Mouse (Mus musculus) forebrain, postnatal 0 days (tissue): ENCODE data around the gene Akap8l. TPM values are rescaled to one million over a fixed set of nuclear protein-coding genes. Genes with fewer than 3 reads are reported as not detected.

Experiments used
- ATAC-seq: fragments of 200-750 bp; cut with Nextera tagmentation; 2 replicates; pipeline ENCODE4 v1.8.0; 2017; ENCODE audit warnings: mild to moderate bottlenecking, moderate library complexity
- DNase-seq: peaks from one replicate; pipeline ENCODE4 v3.0.0-alpha.2; 2015
- H3K27ac ChIP-seq: fragments of 300-500 bp; sonication (generic); 2 replicates; pipeline ENCODE4 v1.5.1; 2014; ENCODE audit warnings: low read depth, mild to moderate bottlenecking, antibody characterized with exemption, low read length, moderate library complexity, mixed read lengths
- H3K27me3 ChIP-seq: fragments of 300-500 bp; sonication (generic); 2 replicates; pipeline ENCODE4 v1.6.1; 2014; ENCODE audit warnings: mild to moderate bottlenecking, low read length, mixed read lengths; ENCODE audit not compliant: insufficient read depth
- H3K36me3 ChIP-seq: fragments of 300-500 bp; sonication (generic); 2 replicates; pipeline ENCODE4 v1.6.1; 2014; ENCODE audit warnings: mild to moderate bottlenecking, moderate library complexity; ENCODE audit not compliant: insufficient read depth
- H3K4me1 ChIP-seq: fragments of 300-500 bp; sonication (generic); 2 replicates; pipeline ENCODE4 v1.6.1; 2014; ENCODE audit warnings: antibody characterized with exemption; ENCODE audit not compliant: insufficient read depth
- H3K4me2 ChIP-seq: fragments of 300-500 bp; sonication (generic); 2 replicates; pipeline ENCODE4 v1.6.1; 2014; ENCODE audit warnings: low read depth, mild to moderate bottlenecking, moderate library complexity
- H3K4me3 ChIP-seq: fragments of 300-500 bp; sonication (generic); 2 replicates; pipeline ENCODE4 v1.5.1; 2014; ENCODE audit warnings: low read depth, low read length, mixed read lengths
- H3K9ac ChIP-seq: fragments of 300-500 bp; sonication (generic); 2 replicates; pipeline ENCODE4 v1.6.1; 2014; ENCODE audit warnings: mild to moderate bottlenecking
- H3K9me3 ChIP-seq: fragments of 300-500 bp; sonication (generic); 2 replicates; pipeline ENCODE4 v1.6.1; 2016; ENCODE audit warnings: low read length
- CTCF ChIP-seq: sonication (generic); IDR thresholded peaks from 2 replicates; pipeline ENCODE4 v1.5.1; 2016; ENCODE audit warnings: antibody characterized with exemption, control low read depth, low read depth
- WGBS: fragments of 180-500 bp; shearing (Covaris S2); extraction: QIAGEN DNeasy Blood & Tissue Kit; methylation state at CpG from one replicate; pipeline ENCODE4 v1.1.7; 2014; 5-methylcytosine and 5-hydroxymethylcytosine counted together
- microRNA-seq, 2 experiments: library from miRNA; unstranded; fragments of <30 nt; microRNA quantifications; one replicate each; pipeline ENCODE4; 2016
- polyA plus RNA-seq: library from polyadenylated mRNA; unstranded; fragments of >200 nt; fragmentation: Nextera tagmentation; extraction: Ambion mirVana; gene quantifications from 2 replicates; pipeline ENCODE4 v1.2.1, GENCODE M21; 2015
- total RNA-seq: library from RNA; depleted of rRNA; stranded (reverse); fragments of >200 nt; gene quantifications from 2 replicates; pipeline ENCODE4 v1.2.3, GENCODE M21; 2014; rRNA removed

Akap8l gene
- total and polyA plus RNA-seq, 2 experiments from 2014 or later = 74.2 to 80.5 TPM

DNA sequence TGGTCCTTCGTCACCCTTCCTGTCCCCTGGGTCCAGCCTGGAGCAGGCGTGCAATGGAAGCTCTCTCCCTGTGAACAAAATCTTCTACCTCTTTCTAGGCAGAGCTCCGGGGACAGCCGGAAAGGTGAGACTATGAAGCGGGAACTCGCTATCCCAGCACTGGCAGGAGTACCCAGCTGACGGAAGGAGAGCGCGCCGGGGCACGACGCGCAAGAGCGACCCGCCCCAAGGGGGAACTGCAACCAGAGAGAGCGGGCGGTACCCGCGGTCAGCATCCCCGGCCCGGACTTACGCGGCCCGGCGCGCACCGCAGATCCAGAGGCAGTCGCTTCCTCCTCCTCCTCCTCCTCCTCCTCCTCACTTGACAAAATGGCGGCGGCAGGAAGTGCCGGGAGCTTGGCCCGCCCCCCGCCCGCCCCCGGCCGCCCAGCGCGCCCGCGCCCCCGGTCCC, 66.6 kb downstream of the Akap8l start:
- WGBS = under 1% methylated on average over 31 of the region's 41 CpGs
- Histone ChIP-seq H3K4me1 (peaks cover 14% of the 10 kb centered on the region), H3K9me3 (no peaks in the 10 kb centered on the region), H3K4me2 (peak overlapping the region; percentile 74), H3K27ac (peak overlapping the region; percentile 99), H3K27me3 (no peaks in the 10 kb centered on the region), H3K4me3 (peak overlapping the region; percentile 87), H3K36me3 (no peaks in the 10 kb centered on the region), H3K9ac (peak overlapping the region; percentile 96)
- ATAC-seq (peak; percentile 69), DNase-seq (peak; percentile 69)
- no peak for TF ChIP-seq CTCF

DNA sequence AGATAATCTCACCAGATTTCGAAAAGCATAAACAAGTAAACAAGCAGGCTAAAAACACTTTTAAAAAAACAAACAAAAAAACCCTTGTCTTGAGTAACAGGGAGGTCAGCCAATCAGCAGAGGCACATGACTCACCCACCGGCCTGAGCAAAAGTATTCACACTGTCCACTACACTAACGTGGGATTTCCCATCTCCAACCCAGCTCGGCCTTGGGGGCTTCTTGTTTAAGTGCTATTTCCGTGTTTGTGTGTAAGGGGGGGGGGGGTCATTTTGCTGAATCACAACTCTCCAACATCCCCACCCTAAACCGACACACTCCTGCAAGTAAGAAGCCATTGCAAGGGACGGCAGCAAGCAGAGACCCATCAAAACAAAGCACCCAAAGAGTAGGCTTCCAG, 67.1 kb downstream of the Akap8l start:
- TF ChIP-seq CTCF = no peak
- no peaks in the 10 kb centered on the region for H3K9me3 ChIP-seq
- DNase-seq = no peak

DNA sequence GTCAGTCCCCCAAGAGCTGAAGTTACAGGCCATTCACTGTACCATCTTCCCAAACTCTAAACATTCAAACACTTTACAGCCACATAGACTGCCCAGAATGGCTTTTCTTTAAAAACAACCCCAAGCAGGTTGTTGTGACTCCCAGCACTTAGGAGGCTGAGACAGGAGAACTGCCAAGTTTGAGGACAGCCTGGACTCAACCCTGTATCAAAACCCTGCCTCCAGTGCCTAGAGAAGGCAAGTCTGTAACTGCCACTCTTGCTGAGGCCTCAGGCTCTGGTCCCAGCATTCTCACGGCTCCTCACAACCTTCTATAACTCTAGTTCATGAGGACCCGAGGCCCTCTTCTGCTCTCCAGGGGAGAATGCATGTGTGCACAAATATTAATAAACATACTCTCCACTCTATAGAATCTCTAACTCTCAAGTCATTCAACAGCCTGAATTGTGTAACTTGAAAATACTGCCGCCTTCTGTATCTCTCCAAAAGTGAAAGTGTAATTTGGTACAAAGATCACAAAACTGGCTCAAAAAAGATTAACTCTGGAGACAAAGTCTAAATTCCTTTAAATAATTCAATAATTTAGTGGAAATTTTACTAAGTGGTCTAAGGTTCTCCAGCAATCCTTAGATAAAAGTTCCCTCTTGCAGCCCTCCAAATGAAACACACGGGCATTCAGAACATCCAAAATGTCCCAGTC, 68.6 kb downstream of the Akap8l start:
- DNase-seq (no peak), ATAC-seq (no peak)
- H3K27ac ChIP-seq = no peak overlapping the region
- H3K4me2 ChIP-seq = no peak overlapping the region
- H3K4me3 ChIP-seq = no peak overlapping the region
- no peak overlapping the region for H3K9ac ChIP-seq
- no peaks in the 10 kb centered on the region for H3K9me3 ChIP-seq
- no peak for TF ChIP-seq CTCF
- no peaks in the 10 kb centered on the region for H3K36me3 ChIP-seq
- WGBS = 78% methylated on average over 4 of the region's 4 CpGs
- peaks cover 14% of the 10 kb centered on the region for H3K4me1 ChIP-seq
- H3K27me3 ChIP-seq = no peaks in the 10 kb centered on the region

More for the DNA sequence above, 67.1 kb downstream of the Akap8l start:
- Histone ChIP-seq H3K4me2 (peak overlapping the region; percentile 74), H3K9ac (peak overlapping the region; percentile 96), H3K4me3 (peak overlapping the region; percentile 87), H3K4me1 (peaks cover 14% of the 10 kb centered on the region), H3K36me3 (no peaks in the 10 kb centered on the region), H3K27me3 (no peaks in the 10 kb centered on the region), H3K27ac (peak overlapping the region; percentile 99)
- peak; percentile 0; the same call in 1 of the 2 replicates for ATAC-seq
- WGBS = 8% methylated on average over 7 of the region's 7 CpGs

DNA sequence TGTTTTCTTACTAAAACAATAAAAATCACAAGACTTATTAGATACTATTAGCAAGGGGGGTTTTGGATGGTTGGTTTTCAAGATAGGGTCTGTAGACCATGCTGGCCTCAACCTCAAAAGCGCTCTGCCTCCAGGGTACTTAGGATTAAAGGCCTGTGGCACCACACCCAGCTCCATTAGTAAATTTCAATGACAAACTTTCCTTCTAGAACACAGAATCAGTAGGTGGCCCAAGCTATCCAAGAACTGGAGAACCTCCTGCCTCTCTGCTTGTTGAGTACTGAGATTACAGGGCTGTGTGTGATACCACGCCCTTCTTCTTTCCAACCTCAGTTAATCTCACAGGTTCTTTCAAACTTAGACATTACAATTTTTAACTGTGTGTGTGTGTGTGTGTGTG, 69.3 kb downstream of the Akap8l start:
- WGBS = 98% methylated on average over 2 of the region's 2 CpGs
- H3K27me3 ChIP-seq = no peaks in the 10 kb centered on the region
- H3K9ac ChIP-seq = no peak overlapping the region
- no peak for TF ChIP-seq CTCF
- H3K4me2 ChIP-seq = no peak overlapping the region
- DNase-seq (no peak), ATAC-seq (no peak)
- no peak overlapping the region for H3K27ac ChIP-seq
- no peak overlapping the region for H3K4me3 ChIP-seq
- no peaks in the 10 kb centered on the region for H3K9me3 ChIP-seq
- H3K4me1 ChIP-seq = peaks cover 14% of the 10 kb centered on the region
- H3K36me3 ChIP-seq = no peaks in the 10 kb centered on the region

DNA sequence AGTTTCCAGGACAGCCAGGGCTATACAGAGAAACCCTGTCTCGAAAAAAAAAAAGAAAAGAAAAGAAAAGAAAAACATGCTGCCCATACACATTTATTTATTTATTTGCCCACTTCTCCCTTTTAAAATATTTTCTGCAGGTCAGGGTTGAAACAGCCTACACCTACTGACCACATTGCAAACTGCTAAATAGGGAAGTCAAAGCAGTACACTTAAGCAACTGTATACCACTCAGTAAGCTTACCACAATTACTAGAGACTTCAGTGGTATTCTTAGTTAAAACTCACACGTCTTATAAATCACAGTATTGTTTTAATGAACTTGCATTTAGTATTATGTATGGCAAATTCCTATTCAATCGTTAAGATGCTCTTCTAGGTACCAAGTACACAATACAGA, 69.8 kb downstream of the Akap8l start:
- WGBS = 83% methylated on average over 3 of the region's 3 CpGs
- no peaks in the 10 kb centered on the region for H3K36me3 ChIP-seq
- DNase-seq (no peak), ATAC-seq (no peak)
- H3K4me1 ChIP-seq = peaks cover 13% of the 10 kb centered on the region
- H3K4me2 ChIP-seq = no peak overlapping the region
- no peaks in the 10 kb centered on the region for H3K27me3 ChIP-seq
- no peaks in the 10 kb centered on the region for H3K9me3 ChIP-seq
- no peak overlapping the region for H3K27ac ChIP-seq
- no peak overlapping the region for H3K9ac ChIP-seq
- no peak overlapping the region for H3K4me3 ChIP-seq
- TF ChIP-seq CTCF = no peak

DNA sequence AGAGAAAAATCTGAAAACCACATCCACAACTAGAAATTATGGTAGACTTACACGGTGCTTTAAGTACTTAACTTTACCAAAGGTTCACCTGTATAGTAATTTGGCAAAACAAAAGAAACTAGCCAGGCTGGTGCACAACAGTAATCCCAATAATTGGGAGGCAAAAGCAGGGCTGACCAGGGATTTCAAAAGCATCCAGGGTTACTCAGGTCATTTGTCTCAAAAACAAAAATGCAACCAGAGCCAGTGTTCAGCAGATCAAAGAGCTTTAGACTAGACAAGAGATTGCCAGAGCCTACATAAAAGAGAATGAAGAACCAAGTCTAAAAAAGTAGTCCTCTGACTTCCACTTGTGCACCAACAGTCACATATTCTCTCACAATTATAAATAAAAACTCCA, 73.2 kb downstream of the Akap8l start:
- TF ChIP-seq CTCF = no peak
- Histone ChIP-seq H3K9ac (no peak overlapping the region), H3K36me3 (no peaks in the 10 kb centered on the region), H3K27me3 (no peaks in the 10 kb centered on the region), H3K4me1 (peaks cover 10% of the 10 kb centered on the region; the same call in 1 of the 2 replicates), H3K4me3 (no peak overlapping the region), H3K9me3 (no peaks in the 10 kb centered on the region), H3K27ac (no peak overlapping the region), H3K4me2 (no peak overlapping the region)
- no peak for DNase-seq
- 52% methylated on average over 1 of the region's 1 CpGs for WGBS
- no peak for ATAC-seq

DNA sequence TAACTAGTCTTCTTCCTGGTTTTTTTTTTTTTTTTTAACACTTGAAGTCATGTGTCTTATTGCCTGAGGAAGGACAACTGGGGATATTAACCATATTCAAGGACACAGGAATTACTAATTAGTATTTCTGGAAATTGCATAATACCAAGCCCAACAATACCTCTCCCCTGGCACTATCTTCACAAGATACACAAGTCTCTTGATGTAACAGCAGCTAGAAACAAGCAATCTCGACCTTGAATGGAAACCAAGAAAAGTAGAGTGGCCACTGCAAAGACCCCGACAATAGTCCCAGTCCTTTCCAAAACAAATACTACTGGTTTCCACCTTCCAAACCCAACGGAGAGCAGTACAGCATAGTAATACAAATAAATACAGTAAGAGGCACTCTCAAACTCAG, 74.8 kb downstream of the Akap8l start:
- Histone ChIP-seq H3K27me3 (no peaks in the 10 kb centered on the region), H3K4me1 (0 out of 2 replicates have a peak, but pooled peaks cover 5% of the 10 kb centered on the region), H3K9ac (no peak overlapping the region), H3K4me3 (no peak overlapping the region), H3K36me3 (no peaks in the 10 kb centered on the region), H3K27ac (no peak overlapping the region), H3K4me2 (no peak overlapping the region), H3K9me3 (no peaks in the 10 kb centered on the region)
- DNase-seq = no peak
- WGBS = 89% methylated on average over 3 of the region's 3 CpGs
- ATAC-seq = no peak
- TF ChIP-seq CTCF = no peak

Small RNA genes lying within 50 kb of the gene (microRNA-seq; reads per million reads assigned to microRNA genes)
- gene Gm22201 = 0 reads per million in 2 experiments

Other genes with a start within 250 kb of the Akap8l start
- 13.5 and 22.5 TPM in 2 replicates for gene Notch3, start 183.8 kb downstream of the Akap8l start, total RNA-seq
- gene Notch3, start 183.8 kb downstream of the Akap8l start, polyA plus RNA-seq = 2.3 and 3.3 TPM in 2 replicates
- gene Ephx3, start 161.1 kb downstream of the Akap8l start, total RNA-seq = 0.29 TPM in 1 of 2 replicates, not detected in the other
- gene Ephx3, start 161.1 kb downstream of the Akap8l start, polyA plus RNA-seq = 0.08 and 0.11 TPM in 2 replicates
- gene Brd4, start 65.9 kb downstream of the Akap8l start, total RNA-seq = 28.2 and 37.7 TPM in 2 replicates
- gene Brd4, start 65.9 kb downstream of the Akap8l start, polyA plus RNA-seq = 59.2 and 85.6 TPM in 2 replicates
- 75.0 and 114 TPM in 2 replicates for gene Akap8, start 29.4 kb downstream of the Akap8l start, total RNA-seq
- gene Akap8, start 29.4 kb downstream of the Akap8l start, polyA plus RNA-seq = 44.8 and 64.3 TPM in 2 replicates
- 38.2 and 55.4 TPM in 2 replicates for gene Wiz, start 38.8 kb upstream of the Akap8l start, total RNA-seq
- gene Wiz, start 38.8 kb upstream of the Akap8l start, polyA plus RNA-seq = 35.4 and 42.0 TPM in 2 replicates
- gene Rasal3, start 53.0 kb upstream of the Akap8l start, total RNA-seq = 0.52 and 0.62 TPM in 2 replicates
- gene Rasal3, start 53.0 kb upstream of the Akap8l start, polyA plus RNA-seq = 0.20 and 0.54 TPM in 2 replicates
- gene Pglyrp2, start 73.6 kb upstream of the Akap8l start, total RNA-seq = not detected in 2 replicates
- gene Pglyrp2, start 73.6 kb upstream of the Akap8l start, polyA plus RNA-seq = not detected in 2 replicates
- gene Cyp4f39, start 102.1 kb upstream of the Akap8l start, total RNA-seq = 0.54 and 2.0 TPM in 2 replicates
- gene Cyp4f39, start 102.1 kb upstream of the Akap8l start, polyA plus RNA-seq = 0.47 and 0.70 TPM in 2 replicates
- gene Cyp4f17, start 155.4 kb upstream of the Akap8l start, total RNA-seq = 7.9 and 9.1 TPM in 2 replicates
- 4.0 and 8.6 TPM in 2 replicates for gene Cyp4f17, start 155.4 kb upstream of the Akap8l start, polyA plus RNA-seq
- gene Cyp4f16, start 186.0 kb upstream of the Akap8l start, total RNA-seq = 9.8 and 17.5 TPM in 2 replicates
- 11.4 and 11.6 TPM in 2 replicates for gene Cyp4f16, start 186.0 kb upstream of the Akap8l start, polyA plus RNA-seq